Mouse (Mus musculus): ENCODE data around the gene Pmpca.
"Not testable (repeated sequence)": the region's sequence is repeated elsewhere in the genome, so short reads cannot be mapped to it uniquely, and the experiment has no call there.

Gene Pmpca

DNA sequence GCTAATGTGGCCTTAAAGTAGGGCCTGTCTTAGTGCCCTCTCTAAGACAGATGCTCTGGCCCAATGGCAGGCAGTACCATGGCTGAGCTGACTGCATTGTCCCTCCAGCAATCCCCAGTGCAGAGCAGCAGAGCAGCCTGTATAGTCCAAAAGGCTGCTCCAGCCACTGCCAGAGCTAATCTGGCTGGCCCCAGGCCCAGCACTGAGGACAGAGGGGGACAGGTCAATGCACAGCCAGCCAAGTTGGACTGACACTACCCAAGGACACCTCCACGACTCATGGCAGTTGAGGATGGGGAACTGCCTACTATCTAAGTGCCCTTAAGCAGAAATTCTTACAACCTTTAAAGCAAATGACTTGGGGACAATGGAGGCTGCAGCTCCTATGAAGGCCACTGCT is 20.6 kb upstream of the Pmpca start:
- no peak for DNase-seq (ENCODE audit: low read depth, low spot score)

DNA sequence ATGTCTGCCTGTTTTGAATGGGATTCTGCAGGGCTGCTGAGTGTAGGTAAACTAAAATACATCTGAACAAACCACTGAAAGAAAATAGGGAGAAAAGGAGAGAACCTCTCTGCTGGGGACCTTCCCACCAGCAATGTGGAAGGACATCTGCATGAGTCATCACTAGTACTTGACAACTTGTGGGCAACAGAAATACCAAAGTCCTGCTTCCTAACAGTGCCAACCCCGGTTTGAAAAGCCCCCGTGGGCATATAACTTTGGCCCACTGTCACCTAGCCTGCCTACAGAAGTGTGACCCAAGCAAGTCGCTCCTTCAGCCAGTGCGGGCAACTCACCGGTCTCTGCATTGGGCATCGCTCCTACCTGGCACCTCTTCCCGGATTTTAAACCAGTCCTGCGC is 16.7 kb upstream of the Pmpca start:
- no peak for DNase-seq (ENCODE audit: low read depth, low spot score)

- DNase-seq (ENCODE audit: low read depth, low spot score) = peak; percentile 80
These were observed 8.9 kb upstream of the Pmpca start, which contains the start of gene Snapc4 for GRCm38 (mm10) chr2:26380131-26380771. TSS of gene Snapc4 (minus strand) at chr2:26380653.

GRCm38 (mm10) chr2:26380871-26381270 is 8.3 kb upstream of the Pmpca start:
- not testable (repeated sequence) for DNase-seq (ENCODE audit: low read depth, low spot score)

- no peak for DNase-seq (ENCODE audit: low read depth, low spot score)
These were observed 1.4 kb upstream of the Pmpca start for GRCm38 (mm10) chr2:26387713-26388112.

DNA sequence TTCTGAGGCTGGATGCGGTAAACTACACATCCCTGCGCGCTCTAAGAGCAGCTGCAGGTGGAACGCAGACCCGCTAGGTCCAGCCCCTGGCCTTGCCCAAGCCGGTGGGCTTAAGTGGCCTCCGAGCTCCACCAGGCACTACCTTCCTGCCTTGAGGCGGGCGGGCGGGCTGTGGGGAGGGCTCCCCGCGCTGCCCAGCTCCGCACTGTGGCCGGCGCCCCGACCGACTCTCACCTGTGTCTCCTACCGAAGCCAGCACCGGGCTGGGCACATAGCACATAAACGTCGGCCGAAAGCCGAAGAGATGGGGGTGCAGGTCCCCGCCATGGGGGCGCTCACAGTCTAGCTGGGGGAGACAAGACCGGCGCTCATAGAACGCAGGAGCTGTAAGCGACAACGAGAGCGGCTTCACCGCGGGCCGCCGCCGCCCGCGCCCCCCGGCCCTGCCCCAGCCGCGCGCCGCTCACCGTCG is 421 bp upstream of the Pmpca start:
- no peak for DNase-seq (ENCODE audit: low read depth, low spot score)

- no peak for DNase-seq (ENCODE audit: low read depth, low spot score)
These were observed 1.8 kb downstream of the Pmpca start for GRCm38 (mm10) chr2:26390954-26391353.

DNA sequence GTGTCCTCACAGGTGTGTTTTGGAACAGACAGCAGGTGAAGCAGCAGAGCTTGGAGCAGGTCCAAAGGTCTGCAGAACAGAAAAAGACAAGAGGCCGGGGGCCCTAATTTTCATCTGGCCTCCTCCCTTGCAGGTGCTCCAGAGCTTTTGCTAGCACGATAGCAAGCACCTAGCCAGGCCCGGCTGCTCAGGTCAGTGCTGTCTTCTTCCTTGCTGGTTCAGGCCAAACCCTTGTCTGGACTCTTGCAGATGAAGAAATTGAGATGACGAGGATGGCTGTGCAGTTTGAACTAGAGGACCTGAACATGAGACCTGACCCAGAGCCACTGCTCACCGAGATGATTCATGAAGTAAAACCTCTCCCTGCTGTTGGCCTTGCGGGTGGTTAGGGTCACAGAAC is 2.5 kb downstream of the Pmpca start:
- no peak for DNase-seq (ENCODE audit: low read depth, low spot score)

GRCm38 (mm10) chr2:26398978-26399377 is 9.8 kb downstream of the Pmpca start:
- DNase-seq (ENCODE audit: low read depth, low spot score) = no peak

- no peak for DNase-seq (ENCODE audit: low read depth, low spot score)
These were observed 10.5 kb downstream of the Pmpca start for GRCm38 (mm10) chr2:26399647-26400046.

GRCm38 (mm10) chr2:26400296-26400695 is 11.2 kb downstream of the Pmpca start:
- DNase-seq (ENCODE audit: low read depth, low spot score) = no peak

- DNase-seq (ENCODE audit: low read depth, low spot score) = no peak
These were observed 11.9 kb downstream of the Pmpca start for GRCm38 (mm10) chr2:26401023-26401422.

GRCm38 (mm10) chr2:26402265-26402664 is 13.1 kb downstream of the Pmpca start:
- DNase-seq (ENCODE audit: low read depth, low spot score) = no peak

DNA sequence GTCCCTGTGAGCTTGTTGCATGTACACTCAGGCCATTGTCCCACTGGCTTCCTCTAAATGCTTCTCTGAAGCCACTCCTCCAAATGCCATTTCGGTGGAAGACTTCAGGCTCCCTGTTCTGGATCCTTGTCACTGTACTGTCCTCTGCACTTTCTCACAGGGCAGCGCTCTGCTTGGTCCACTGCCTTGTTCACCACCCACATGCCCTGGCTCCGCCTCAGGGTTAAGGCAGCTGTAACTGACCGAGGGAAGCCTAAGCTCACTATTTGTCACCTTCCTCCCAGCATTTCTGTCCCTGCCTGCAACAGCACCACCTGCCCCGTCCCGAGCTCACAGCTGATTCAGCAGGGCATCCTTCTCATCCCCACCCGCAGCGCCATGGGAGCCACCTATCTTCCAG is 14.2 kb downstream of the Pmpca start:
- DNase-seq (ENCODE audit: low read depth, low spot score) = no peak

DNA sequence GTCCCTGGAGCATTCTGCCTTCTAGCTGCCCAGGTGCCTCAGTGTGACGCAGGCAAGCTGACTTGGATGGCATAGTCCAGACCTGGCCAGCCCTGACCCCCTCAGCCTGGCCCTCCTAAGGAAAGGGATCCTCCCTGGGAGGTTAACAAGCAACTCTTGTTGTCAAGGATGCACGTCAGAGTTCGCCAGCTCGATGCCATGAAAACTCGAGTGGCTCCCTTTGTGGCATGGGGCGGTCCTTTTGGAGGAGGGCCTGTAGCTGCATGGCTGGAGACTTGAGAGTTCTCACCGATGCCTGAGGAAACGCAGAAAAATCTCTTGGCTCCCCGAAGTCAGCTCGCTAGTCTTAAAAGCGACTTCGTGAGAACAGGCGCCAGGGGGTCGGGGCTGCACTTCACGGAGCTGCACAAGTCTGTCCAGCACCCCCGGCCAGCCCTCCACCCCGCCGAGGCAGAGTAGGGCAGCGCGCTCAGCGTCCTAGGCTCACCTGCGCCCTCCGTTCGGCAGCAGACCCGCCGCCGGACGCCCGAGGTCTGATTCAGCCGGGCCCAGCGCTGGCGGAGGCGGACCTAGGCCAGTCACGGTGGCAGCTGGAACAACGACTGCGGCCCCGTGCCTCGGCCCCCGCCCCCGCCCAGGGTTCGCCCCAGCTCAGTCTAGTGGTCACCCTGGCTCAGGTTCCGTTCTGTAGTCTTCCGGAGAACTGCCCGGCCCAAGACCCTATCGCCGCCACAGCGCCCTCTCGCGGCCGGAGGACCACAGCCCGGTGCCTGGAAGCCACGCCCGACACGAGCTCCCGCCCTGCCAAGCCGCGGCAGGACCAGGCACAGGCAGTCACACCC is 19.6 kb downstream of the Pmpca start, which contains the start of gene Inpp5e:
Inpp5e (minus strand) TSS at position 689 of the 842 bp plus-strand sequence.
- DNase-seq (ENCODE audit: low read depth, low spot score) = peak; percentile 81

- no peak for DNase-seq (ENCODE audit: low read depth, low spot score)
These were observed 20.2 kb downstream of the Pmpca start for GRCm38 (mm10) chr2:26409362-26409761.

GRCm38 (mm10) chr2:26410091-26410490 is 21.0 kb downstream of the Pmpca start:
- DNase-seq (ENCODE audit: low read depth, low spot score) = no peak

DNA sequence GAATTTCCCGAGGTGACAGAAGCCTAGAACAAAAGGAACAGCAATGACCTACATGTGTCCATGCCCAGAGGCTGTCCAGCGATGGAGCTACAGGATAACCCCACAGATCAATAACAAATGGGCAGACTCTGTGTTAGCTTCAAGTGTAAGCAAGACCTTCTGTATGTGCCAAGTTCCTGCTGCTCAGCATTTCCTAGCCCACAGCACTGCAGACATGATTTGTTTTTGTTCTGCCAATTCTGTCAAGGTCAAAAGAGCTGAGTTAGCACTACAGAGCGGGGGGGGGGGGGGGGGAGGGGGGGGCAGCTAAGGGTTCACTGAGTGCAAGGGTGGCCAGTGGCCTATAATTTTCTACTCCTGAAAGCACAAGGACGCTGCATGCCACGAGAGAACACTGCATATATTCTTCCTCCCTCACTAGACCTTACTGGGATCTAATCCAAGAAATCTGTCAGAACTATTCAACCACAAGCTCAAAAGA is 21.8 kb downstream of the Pmpca start:
- DNase-seq (ENCODE audit: low read depth, low spot score) = no peak

- DNase-seq (ENCODE audit: low read depth, low spot score) = no peak
These were observed 27.9 kb downstream of the Pmpca start for GRCm38 (mm10) chr2:26417066-26417465.

DNA sequence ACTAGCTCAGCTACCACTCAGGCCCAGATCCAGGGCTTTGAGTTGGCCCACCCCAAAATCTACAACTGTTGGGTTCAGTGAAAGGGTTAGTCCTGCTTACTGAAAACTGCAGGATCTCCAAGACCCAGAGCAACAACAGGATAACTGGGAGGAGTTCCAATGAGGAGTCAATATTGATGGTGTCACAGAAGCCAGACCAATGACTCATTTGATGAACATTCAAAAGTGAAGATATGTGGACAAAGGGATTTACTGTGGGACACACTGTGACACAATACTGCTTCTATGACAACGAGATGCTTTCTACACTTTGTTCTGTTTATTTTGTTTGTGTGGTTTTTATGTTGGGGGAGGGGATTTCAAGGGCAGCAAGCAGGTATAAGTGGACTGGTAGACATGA is 29.0 kb downstream of the Pmpca start:
- no peak for DNase-seq (ENCODE audit: low read depth, low spot score)

- DNase-seq (ENCODE audit: low read depth, low spot score) = no peak
These were observed 32.8 kb downstream of the Pmpca start for GRCm38 (mm10) chr2:26421969-26422368.

GRCm38 (mm10) chr2:26423086-26423485 is 33.9 kb downstream of the Pmpca start:
- DNase-seq (ENCODE audit: low read depth, low spot score) = no peak

DNA sequence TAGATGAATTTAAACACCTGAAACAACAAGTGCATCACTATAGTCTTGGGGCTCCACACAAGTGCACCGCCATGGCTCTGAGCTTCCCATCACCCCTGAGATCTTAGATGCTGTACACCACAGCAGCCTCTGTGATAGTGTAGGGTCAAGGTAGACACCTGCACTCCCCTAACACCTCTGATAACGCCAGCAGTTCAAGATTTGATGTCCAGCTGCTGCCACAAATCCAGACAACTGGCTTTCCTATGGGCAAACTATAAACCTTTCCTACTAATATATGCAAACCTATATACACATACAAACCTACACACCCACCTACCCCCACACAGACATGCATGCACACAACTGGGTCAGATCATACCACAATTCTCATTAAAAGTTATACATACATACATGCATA is 35.4 kb downstream of the Pmpca start:
- no peak for DNase-seq (ENCODE audit: low read depth, low spot score)

Data from telencephalon, adult 2 months (tissue).